Mouse (Mus musculus): ENCODE data around the gene Ube2o.

DNA sequence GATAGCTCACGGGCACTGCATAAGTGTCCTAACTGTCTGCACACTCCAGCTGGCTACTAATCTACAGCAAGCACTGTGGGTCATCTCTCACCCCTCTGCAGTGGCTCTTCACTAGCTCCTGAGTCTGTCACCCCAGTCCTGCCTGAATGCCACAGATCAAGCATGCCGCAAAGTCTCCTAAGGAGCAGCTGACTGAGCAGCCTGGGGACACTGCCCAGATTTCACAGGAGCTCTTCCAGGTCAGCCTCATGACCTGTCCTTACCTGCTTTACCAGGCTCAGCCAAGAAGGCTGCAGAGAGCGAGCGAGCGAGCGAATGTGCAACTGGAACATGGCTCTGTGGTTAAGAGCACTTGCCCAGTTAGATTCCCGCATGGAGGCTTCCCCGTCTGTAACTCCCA is 13.7 kb downstream of the Ube2o start:
- TF ChIP-seq POLR2A (IDR thresholded peaks at IDR 0.05; ENCODE audit: extremely low read depth, insufficient read depth, low read length) = no peak
- TF ChIP-seq CTCF (IDR thresholded peaks at IDR 0.05; ENCODE audit: low read depth, low read length) = no peak

Measured in liver, adult 2 months (tissue).